Mouse (Mus musculus) spleen, postnatal 14 days (tissue): ENCODE measurements around the gene Tmed1.
"Not testable (repeated sequence)": the region's sequence is repeated elsewhere in the genome, so short reads cannot be mapped to it uniquely, and the experiment has no call there.

Source experiments
- DNase-seq, 2 experiments: peaks; one replicate each; pipeline ENCODE4 v3.0.0; 2021 to 2022; ENCODE audit warnings: low spot score in 2 of 2

The Tmed1 gene

DNA sequence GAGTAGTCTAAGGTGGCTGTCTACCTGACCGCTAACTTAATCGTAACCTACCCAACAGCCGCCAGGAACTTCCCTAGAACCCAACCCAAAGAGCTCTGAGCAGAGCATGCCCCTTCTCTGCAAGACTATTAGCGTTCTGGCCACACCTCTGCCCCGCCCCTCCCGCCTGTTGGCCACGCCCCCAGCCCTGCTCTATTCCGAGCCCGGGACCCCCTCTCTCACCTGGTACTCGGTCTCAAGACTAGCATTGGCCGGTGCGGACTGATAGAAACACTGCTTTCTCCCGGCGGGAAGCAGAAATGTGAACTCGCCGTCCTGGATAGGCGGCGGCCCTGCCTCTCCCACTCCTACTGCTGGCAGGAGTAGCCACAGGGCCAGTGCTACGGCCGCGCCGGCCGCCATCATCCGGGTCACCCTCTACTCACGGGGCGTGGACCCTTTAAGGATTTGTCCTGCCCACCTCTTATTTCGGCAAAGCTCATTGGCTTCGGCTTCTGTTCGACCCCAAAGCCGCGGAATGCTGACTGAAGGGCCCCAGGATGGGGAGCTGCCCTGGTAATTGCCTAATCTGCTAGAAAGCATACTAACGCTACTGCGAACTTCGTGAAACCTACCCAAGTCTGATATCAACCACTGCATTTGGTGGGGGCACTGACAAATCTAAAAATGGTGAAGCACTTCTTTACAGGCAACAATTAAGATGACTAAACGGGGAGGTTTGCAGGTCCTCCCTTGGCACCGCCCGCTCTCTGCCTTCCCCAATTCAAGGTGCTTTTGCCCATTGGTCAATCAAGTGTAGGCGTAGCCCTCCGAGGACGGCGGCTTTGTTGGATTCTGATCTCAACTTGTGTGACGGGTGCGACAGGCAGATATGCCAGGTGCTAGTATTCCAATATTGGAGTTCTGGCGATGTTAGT lies at the start of gene Tmed1:
TSS of gene Tmed1 (minus strand) at position 481 of the 917 bp plus-strand sequence.
- peak; percentile 86 to 89 for DNase-seq

DNA sequence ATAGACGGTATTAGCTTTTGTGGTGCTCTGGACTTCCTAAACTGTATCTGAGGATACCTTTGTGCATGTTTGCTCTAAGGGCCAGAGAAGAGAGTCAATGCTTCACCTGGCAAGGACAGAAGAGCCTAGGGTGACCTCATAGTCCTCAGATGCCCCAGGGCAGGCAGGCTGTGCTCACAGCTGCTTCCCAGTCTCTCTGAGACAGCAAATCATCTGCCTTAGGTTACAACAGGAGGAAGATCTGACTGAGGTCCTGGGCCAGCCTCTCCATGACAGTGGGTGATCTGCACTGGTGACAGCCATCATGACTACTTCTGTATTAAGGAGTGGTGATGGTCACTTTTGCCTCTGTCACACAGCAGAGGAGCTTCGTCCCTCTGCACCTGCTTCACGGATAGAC lies 49.1 kb upstream of the Tmed1 start:
- DNase-seq: no peak

DNA sequence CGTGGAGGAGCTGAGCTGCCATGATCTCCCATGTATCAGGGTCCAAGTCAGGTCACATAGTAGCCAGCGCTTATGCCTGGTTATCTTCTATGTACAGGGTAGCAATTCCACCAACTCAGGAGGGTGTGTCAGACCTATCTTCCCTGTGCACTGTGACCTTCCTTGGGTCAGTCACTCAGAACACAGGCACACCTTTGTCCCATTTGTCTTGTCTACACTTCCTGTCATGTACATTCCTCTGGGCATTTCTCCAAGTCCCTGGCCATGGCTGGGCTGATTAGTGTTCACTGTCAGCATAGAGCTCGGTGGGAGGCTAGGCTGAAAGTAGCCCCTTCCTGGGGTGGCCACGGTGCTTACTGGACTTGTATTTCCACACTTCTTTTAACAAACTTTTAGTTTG lies 48.3 kb upstream of the Tmed1 start:
- peak; percentile 57 to 67 for DNase-seq

DNA sequence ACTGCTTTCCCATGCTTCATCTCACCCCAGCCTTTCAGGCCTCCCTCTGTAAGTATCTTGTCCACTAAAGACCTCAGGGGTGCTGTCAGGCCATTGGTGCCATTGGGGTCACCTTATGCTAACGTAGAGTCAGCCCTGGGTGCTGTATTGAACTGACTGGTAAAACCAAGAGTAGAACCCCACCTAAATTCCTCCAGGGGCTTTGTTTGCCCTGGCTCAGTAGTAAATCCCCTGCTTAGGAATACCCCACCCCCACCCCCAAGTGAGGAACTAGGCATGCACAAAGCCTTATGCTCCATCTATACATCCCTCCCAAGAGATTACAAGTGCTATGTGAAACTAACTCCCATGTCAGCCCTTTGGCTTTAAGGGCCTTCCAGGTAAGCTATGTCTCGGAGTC lies 47.5 kb upstream of the Tmed1 start:
- no peak for DNase-seq

DNA sequence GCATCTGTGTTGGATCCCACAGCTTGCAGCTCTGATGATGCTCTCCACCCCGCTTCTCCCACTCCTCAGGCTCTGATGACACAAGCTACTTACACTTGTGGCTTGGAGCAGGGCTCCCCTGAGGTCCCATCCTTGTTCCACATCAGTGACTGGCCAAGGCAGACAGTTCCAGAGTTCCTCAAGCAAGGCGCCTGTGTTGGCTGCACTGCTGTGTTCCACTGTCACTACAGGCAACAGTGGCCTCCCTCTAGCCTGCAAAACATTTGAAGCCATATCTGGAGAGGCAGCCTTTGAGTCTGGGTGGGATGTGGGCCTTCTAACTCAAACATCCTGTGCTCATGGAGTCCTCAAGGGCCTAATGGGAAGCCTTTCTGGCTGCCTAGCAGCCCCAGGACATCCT lies 46.9 kb upstream of the Tmed1 start:
- DNase-seq: no peak

DNA sequence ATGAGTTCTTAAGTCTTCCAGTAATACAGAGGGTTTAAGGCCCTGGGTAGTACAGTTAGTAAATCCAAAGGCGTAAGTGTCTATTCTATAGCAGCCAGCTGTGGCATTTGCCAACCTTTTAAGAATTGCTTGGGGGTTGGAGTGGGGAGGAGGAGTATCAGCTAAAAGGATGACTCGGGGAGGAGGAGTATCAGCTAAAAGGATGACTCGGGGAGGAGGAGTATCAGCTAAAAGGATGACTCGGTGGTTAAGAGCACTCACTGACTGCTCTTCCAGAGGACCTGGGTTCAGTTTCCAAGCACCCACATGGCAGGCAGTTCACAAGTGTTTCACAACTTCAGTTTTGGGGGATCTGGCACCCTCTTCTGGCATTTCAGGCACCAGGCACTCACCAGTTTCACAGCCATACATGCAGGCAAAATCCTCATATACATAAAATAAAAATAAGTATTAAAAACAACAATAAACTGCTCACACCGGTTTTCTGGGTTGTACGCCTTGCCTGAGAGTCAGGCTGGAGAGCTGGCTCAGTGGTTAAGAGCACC lies 45.2 kb upstream of the Tmed1 start:
- no peak for DNase-seq

DNA sequence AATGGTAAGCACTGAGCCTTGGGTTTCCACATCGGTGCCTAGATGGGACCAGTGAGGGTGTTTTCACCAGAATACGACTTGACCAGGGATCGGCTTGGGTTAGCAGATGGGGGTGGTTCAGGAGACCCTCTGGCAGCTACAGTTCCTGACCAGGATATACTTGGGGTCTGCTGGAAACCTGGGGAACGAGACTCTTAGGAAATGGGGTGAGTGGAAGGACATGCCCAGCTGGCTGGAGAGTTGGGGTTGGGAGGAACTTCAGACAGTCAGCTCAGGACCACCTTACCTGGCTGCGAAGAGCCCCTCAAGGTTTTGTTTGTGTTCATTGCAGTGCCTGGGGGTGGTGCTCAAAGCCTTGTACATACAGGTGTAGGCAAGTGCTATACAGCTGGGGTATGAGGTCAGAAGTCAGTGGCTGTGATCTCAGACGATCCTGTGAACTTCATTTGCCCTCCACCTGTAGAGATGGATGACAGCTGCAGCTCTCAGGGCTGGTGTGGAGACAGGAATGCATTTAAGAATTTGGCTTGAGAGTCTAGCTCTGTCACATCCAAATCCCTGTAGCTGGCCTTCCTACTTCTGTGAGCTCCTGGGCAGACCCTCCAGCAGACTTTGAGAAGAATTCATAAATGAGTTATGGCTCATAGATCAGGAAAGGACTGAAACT lies 43.7 kb upstream of the Tmed1 start:
- DNase-seq: no peak

DNA sequence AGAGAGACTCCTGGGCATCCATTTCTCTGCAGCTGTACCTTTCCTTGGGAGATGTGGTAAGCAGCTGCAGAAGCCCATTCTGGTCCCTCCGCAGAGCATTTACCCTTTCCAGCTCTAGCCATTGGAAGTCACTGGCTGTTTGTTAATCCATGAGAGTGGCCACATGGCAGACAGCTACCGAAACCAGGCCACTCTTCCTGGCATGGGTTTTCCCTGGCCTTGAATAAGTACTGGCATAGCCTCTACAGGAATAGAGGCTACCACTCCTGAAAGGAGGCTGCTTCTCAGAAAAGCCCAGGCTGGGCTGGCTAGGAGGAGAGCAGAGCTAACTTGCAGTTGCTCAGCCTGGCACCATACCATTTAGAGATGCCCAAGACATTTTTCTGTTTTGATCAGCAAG lies 41.0 kb upstream of the Tmed1 start:
- DNase-seq: no peak

DNA sequence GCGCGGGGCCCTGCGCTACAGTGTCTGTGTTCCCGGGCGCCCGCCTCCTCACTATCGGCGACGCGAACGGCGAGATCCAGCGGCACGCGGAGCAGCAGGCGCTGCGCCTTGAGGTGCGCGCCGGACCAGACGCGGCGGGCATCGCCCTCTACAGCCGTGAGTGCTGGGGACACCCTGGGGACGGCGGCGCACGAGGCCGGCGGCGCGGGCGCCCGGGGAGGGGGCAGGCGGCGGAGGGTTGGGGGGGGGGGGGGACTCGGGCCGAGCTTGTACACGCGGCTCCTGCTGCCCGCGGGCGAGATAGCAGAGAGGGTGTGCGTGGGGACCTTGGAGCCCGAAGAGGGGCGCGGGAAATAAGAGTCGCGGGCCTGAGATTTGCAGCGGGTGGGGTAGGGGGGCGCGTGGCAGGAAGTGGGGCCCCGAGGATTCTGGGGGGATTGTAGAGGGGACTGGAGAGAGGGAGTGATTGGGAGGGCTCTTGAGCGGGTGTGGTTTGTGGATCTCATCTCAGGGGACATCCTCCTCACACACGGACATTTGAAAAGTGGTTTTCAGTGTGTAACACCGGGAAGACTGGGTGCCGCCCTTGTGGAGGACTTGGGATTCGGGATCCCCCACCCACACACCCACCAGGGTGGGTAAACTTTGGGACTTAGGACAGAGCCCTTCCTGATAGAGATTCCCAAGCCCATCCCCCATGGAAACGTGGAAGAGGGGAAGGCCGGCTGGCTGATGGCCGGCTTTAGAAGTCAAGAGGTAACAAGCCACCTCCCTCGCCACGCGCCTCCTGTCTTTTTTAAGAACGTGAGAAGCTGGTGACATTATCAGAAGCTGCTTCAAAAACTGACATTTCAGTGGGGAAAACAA lies 37.3 kb upstream of the Tmed1 start:
- DNase-seq: peak in 1 of 2 experiments; percentile 36

DNA sequence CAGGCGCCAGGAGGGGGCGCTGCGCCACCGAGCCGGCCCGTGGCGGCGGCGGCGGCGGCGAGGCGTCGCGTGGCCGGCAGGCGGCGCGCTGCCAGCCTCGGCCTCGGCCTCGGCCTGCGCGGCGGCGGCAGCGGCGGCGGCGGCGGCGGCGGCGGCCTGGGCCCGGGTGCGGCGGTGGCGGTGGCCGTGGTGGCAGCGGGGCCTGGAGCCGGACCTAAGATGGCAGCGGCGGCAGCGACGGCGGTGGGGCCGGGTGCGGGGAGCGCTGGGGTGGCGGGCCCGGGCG lies 36.7 kb upstream of the Tmed1 start, which contains the start of gene Carm1:
TSS of gene Carm1 (plus strand) at position 106 of the 286 bp plus-strand sequence.
- no peak for DNase-seq

DNA sequence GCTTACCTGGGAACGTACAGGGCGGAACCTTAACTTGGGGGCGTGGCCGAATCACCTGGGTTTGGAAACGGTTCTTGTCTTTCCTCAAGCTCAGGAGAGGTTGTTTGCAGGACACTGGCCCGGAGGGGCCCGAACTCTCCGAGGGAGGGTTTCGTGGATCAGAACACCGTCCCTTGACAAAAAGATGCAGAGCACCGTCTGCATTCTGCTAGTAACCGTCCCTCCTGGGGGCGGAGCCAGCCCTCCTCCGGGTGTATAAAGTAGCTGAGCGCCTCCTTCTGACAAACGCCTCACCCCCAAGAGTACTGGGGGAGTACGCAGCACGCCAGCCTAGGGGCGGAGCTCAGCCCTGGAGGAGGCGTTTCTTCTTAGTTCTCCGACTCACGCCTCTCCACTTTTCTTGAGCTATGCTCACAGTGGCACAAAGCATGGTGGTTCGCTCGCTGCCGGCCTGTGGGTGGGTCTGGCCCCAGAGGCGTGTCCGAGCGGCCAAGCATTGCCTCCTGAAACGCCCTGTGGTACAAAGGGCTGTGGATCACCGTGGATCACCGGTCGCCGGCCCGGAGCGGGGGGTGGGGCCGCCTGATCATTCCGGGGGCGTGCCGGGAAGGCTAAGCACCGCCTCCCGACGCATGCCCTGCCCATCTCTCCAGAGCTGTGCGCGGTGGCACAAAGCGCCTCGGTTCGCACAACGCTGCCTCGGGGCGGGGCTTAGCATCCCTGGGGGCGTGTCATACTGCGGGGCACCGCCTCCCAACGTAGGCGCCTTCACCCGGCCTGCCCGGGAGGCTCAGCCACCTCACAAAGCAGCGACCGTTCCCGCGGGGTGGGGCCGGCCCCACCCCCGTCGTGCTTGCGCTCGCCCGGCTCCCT lies 36.1 kb upstream of the Tmed1 start:
- peak; percentile 100 for DNase-seq

DNA sequence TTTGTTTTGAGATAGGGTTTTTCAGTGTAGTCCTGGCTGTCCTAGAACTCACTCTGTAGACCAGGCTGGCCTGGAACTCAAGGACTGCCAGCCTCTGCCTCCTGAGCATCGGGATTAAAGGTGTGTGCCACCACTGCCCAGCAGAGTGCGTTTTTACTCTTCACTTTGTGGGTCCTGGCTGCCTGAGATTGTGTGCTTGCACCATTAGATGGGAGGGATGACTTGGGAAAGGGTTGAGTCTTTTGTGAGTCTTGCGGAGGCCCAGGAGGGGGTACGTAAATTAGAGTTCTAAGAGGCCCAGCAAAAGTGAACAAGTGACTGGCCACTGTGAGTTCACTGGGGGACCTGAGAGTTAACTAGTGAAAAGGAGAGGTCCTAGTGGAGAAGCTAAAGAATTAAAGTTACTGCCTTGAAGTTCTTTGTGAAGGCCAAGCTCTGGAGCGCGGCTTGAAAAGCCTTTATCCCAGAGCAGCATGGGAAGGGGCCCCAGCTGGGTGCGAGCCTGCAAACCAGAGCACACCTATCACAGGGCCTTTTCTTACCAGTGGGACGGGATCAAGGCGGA lies 35.4 kb upstream of the Tmed1 start:
- DNase-seq: no peak

DNA sequence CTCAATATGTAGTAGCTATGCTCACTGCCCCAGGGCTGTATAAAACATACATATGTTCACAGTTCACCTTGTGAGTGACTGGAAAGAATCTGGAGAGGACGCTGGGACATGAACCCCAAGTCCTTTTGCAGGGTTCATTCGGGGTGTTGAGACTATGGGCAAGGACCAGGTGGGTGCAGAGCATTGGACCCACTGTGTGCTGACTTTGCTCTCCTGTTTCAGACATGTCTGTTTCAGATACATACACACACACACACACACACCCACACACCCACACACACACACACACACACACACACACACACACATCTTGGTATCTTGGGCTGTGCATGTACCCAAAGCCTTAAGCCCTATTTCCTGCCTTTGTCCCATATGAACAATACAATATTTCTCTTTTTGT lies 31.9 kb upstream of the Tmed1 start:
- not testable (repeated sequence) for DNase-seq

DNA sequence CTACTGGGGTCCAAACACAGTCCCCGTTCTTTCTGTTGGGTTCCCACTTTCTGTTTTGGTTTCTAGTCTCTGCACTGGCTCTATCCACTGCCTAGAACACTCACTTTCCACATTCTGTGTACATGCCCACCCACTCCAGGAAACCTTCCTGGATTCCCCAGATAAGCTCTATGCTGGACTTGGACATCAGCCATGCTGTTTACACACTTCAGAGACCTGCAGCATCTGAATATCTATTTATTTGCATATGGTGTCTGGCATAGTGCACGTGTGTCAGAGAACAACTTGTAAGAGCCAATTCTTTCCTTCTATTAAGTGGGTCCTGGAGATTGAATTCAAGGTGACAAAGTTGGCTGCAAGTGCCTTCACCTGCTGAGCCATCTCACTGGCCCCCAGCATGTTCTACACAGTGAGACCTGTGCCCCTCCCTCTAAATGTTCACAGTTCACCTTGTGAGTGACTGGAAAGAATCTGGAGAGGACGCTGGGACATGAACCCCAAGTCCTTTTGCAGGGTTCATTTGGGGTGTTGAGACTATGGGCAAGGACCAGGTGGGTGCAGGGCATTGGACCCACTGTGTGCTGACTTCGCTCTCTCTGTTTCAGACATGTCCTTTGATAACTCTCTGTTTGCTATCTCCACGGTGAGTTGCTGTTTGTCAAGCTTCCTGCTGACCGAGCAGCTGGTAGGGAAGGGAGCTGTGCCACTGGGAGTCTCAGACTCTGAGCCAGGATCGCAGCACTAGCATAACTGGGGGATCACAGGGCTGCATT lies 30.1 kb upstream of the Tmed1 start:
- no peak for DNase-seq

DNA sequence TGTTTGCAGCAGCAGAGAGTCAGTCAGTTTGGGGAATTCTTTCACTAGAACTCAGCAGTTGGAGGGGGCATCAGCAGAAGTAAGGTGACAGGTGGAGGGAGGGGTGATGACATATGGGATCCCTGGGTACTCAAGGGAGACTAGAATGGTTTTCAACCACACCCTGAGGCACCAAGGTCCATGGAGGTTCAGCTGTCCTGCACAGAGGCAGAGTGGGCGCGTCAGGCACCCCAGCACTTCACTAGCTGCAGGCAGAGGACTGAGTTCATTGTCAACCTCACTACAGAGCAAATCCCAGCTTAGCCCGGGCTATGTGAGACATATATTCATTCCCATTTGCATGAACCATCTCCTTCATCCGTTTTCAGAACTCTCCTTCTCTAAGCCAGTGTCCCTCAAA lies 27.0 kb upstream of the Tmed1 start:
- no peak for DNase-seq

DNA sequence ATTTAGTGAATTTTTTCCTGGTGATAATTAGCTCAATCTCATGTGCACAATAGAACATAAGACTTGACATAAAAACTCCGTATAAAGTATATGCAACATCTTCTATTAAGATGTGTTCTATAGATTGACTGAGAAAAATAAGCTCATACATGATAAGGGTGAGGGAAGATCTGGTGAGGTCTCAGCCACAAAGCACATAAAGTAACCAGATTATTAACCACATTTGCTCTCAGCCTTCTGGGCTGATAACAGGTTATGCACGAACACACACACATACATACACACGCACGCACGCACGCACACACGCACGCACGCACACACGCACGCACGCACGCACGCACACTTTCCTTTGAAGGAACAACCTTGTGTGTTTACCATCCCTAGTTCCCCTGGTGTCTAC lies 26.4 kb upstream of the Tmed1 start:
- DNase-seq: no peak

DNA sequence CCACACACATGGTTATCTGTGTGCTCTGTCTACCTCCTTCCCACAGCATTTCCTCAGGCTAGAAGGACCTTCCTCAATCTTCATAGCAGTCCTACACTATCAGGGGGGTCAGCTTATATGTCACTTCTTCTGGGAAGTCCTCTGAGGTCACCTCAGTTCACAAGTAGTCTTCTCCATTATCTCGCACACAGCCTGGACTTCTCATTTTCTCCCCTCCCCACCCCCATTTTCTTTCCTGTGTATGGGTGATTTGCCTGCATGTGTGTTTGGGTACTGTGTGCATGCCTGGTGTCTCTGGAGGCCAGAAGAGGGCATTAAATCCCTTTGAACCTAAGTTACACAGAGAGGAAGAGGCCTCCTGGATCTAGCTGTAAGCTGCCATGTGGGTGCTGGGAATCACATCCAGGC lies 17.9 kb upstream of the Tmed1 start:
- no peak for DNase-seq

DNA sequence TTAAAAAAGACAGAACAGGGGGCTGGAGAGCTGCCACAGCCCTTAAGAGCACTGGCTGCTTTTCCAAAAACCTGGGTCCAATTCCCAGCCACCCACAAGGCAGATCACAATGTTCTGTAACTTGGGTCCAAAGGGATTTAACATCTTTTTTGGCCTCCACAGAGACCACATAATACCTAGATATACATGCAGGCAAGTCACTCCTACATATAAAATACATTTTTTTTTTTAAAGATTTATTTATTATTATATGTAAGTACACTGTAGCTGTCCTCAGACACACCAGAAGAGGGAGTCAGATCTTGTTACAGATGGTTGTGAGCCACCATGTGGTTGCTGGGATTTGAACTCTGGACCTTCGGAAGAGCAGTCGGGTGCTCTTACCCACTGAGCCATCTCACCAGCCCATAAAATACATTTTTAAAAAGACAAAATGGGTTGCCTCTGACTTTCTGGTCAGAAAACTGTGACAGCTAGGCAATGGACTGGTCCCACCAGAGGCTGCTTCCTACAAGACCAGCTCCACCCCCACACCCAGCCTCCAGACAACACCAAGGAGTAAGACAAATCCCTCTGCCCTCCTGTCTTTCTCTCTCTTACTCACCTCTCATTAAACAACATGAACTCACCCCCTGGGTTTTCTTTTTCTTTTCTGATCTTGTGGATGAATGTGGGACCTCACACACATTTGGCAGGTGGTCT lies 17.2 kb upstream of the Tmed1 start:
- DNase-seq: no peak

DNA sequence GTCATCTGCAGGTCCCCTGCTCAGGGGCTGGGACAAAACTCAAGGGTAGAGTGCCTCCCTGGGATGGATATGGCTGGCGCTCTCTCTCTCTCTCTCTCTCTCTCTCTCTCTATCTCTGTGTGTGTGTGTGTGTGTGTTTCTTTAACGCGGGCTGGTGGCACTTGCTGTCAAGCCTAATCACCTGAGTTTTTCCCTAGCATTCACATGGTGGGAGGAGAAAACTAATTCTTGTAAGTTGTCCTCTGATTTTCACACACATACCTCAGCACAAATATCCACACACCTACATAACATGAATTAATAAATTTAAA lies 16.5 kb upstream of the Tmed1 start:
- DNase-seq: no peak
